In the genomic region with DNA sequence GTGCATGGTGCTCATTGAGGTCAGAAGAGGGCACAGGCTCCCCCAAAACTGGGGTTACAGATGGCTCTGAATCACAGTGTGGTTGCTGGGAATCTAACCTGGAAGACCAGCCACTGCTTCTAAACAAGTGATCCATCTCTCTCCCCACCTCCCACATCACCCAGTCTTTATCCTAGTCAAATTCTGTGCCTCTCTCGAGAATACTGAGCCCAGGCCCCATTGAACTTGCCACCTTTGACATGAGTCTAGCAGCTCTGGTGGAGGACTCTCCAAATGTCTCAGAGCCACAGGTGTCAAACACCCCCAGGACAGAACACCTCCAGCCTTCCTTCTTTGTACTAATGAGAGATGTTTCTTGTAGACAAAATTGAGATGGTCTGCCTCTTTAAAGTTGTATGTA, we compare ENCODE assay signal across 9 mouse cellular contexts. TPM values are rescaled to one million over a fixed set of nuclear protein-coding genes. Genes with fewer than 3 reads are reported as not detected.
DNase-seq lines count a peak whose midpoint lies in the region; ATAC-seq and TF ChIP-seq lines count a peak whose summit lies in the region.
"Had no signal": no experiment of that assay in that cellular context is flagged by ENCODE, and none has a peak within 500 bp of the region (broad histone marks: within the 10 kb centered on the region; RNA-seq: fewer than 3 reads in every experiment).

No protein-coding gene starts in this region.

- no peak for TF ChIP-seq CTCF in ES-Bruce4 (IDR thresholded peaks at IDR 0.05; ENCODE audit: low read depth, low read length)
- no peak for TF ChIP-seq CTCF in liver, postnatal 0 days (IDR thresholded peaks at IDR 0.05; ENCODE audit: low read depth)

- WGBS in heart, embryonic 12.5 days: 38% methylated on average over 1 of the region's 1 CpGs
- WGBS in forebrain, embryonic 16.5 days: 29% methylated on average over 1 of the region's 1 CpGs
- WGBS in liver, postnatal 0 days (ENCODE audit: insufficient replicate concordance): 15% methylated on average over 1 of the region's 1 CpGs

- H3K4me3 ChIP-seq in heart, embryonic 12.5 days: peak overlapping the region; percentile 71
- peak overlapping the region; percentile 21; the same call in 1 of the 2 replicates for H3K4me3 ChIP-seq in ES-Bruce4 (ENCODE audit: low read depth, low read length)
- no peak overlapping the region; the same call in 1 of the 2 replicates for H3K4me3 ChIP-seq in forebrain, embryonic 16.5 days (replicated peaks; ENCODE audit: low read length)
- H3K4me3 ChIP-seq in liver, postnatal 0 days (ENCODE audit: low read depth, low read length): peak overlapping the region; percentile 70

- no peaks in the 10 kb centered on the region for H3K36me3 ChIP-seq in heart, embryonic 12.5 days
- H3K36me3 ChIP-seq in ES-Bruce4 (ENCODE audit: control insufficient read depth, insufficient read depth, low read length, poor library complexity, severe bottlenecking): no peaks in the 10 kb centered on the region
- no peaks in the 10 kb centered on the region for H3K36me3 ChIP-seq in forebrain, embryonic 16.5 days (ENCODE audit: control insufficient read depth, insufficient read depth)
- H3K36me3 ChIP-seq in liver, postnatal 0 days (replicated peaks; ENCODE audit: insufficient read depth, low read length): peaks cover 4% of the 10 kb centered on the region; the same call in 1 of the 2 replicates

- peak overlapping the region; percentile 94 for H3K4me2 ChIP-seq in heart, embryonic 12.5 days
- H3K4me2 ChIP-seq in forebrain, embryonic 16.5 days (ENCODE audit: low read length): peak overlapping the region; percentile 100
- H3K4me2 ChIP-seq in liver, postnatal 0 days (ENCODE audit: low read depth, low read length): peak overlapping the region; percentile 100

- H3K27ac ChIP-seq in heart, embryonic 12.5 days (ENCODE audit: poor library complexity, severe bottlenecking): no peak overlapping the region
- H3K27ac ChIP-seq in ES-Bruce4 (ENCODE audit: insufficient read depth, low read length): no peak overlapping the region
- no peak overlapping the region for H3K27ac ChIP-seq in forebrain, embryonic 16.5 days (ENCODE audit: low read length)
- no peak overlapping the region for H3K27ac ChIP-seq in liver, postnatal 0 days (ENCODE audit: low read depth)

- no peak for DNase-seq in heart, postnatal 4 days
- DNase-seq in liver, postnatal 0 days: no peak
- no peak for DNase-seq in cerebellum, postnatal 25 days
- no peak for DNase-seq in frontal cortex, postnatal 10 days (ENCODE audit: low spot score in 2 of 2)
- DNase-seq: layer of hippocampus, adult 9-11 months had no signal

- TF ChIP-seq EP300 in ES-Bruce4 (IDR thresholded peaks at IDR 0.05; ENCODE audit: insufficient read depth, low read depth, low read length): no peak
- TF ChIP-seq EP300 in liver, postnatal 0 days (IDR thresholded peaks at IDR 0.05; ENCODE audit: low read depth): no peak

- no peaks in the 10 kb centered on the region for H3K9me3 ChIP-seq in heart, embryonic 12.5 days (replicated peaks)
- no peaks in the 10 kb centered on the region for H3K9me3 ChIP-seq in ES-Bruce4 (replicated peaks; ENCODE audit: control insufficient read depth, insufficient read depth, low read length, poor library complexity, severe bottlenecking)
- no peaks in the 10 kb centered on the region for H3K9me3 ChIP-seq in forebrain, embryonic 16.5 days (ENCODE audit: control insufficient read depth, low read length)
- no peaks in the 10 kb centered on the region for H3K9me3 ChIP-seq in liver, postnatal 0 days (ENCODE audit: low read length)

- no peak for TF ChIP-seq POLR2A in ES-Bruce4 (IDR thresholded peaks at IDR 0.05; ENCODE audit: insufficient read depth, low read length)

- H3K9ac ChIP-seq in heart, embryonic 12.5 days: 0 out of 2 replicates have a peak overlapping the region, but pooled peaks have one; percentile 11
- H3K9ac ChIP-seq in ES-Bruce4 (ENCODE audit: low read depth, poor library complexity, severe bottlenecking): no peak overlapping the region
- H3K9ac ChIP-seq in forebrain, embryonic 16.5 days (replicated peaks; ENCODE audit: low read depth, low read length): no peak overlapping the region
- H3K9ac ChIP-seq in liver, postnatal 0 days (replicated peaks): peak overlapping the region; percentile 76

- H3K27me3 ChIP-seq in heart, embryonic 12.5 days (replicated peaks): no peaks in the 10 kb centered on the region
- H3K27me3 ChIP-seq in ES-Bruce4 (ENCODE audit: control insufficient read depth, insufficient read depth, low read length, poor library complexity, severe bottlenecking): no peaks in the 10 kb centered on the region; the same call in 1 of the 2 replicates
- no peaks in the 10 kb centered on the region for H3K27me3 ChIP-seq in forebrain, embryonic 16.5 days (replicated peaks; ENCODE audit: control insufficient read depth, insufficient read depth, low read length)
- no peaks in the 10 kb centered on the region for H3K27me3 ChIP-seq in liver, postnatal 0 days (ENCODE audit: insufficient read depth, low read length)

- no peak for ATAC-seq in heart, embryonic 12.5 days (ENCODE audit: insufficient number of reproducible peaks, low FRiP score)
- no peak for ATAC-seq in forebrain, embryonic 16.5 days
- ATAC-seq in liver, postnatal 0 days: no peak
- ATAC-seq in CD4-positive, CD25-positive, alpha-beta regulatory T cell, adult 4 months: no peak

- H3K4me1 ChIP-seq in heart, embryonic 12.5 days (replicated peaks): peaks cover 40% of the 10 kb centered on the region
- H3K4me1 ChIP-seq in ES-Bruce4 (ENCODE audit: control insufficient read depth, insufficient read depth, low read length): peaks cover 3% of the 10 kb centered on the region
- peaks cover 32% of the 10 kb centered on the region for H3K4me1 ChIP-seq in forebrain, embryonic 16.5 days (replicated peaks; ENCODE audit: control insufficient read depth, insufficient read depth, low read length)
- peaks cover 23% of the 10 kb centered on the region for H3K4me1 ChIP-seq in liver, postnatal 0 days (ENCODE audit: insufficient read depth)

RNA-seq across cellular contexts. Expression of a gene that starts 1.2 kb away (rescaled TPM):
- polyA plus RNA-seq in heart, embryonic 12.5 days (2016; fragmentation: Nextera tagmentation; extraction: Ambion mirVana): 15.9 and 16.5 TPM in 2 replicates
- total RNA-seq in heart, postnatal 4 days (2021): 1 to 10 TPM; 8.2 to 9.1 TPM
- 16.1 and 16.8 TPM in 2 replicates for polyA plus RNA-seq in ES-Bruce4 (2011; ENCODE audit: insufficient read depth, insufficient read length, low read depth, missing spikeins)
- 12.8 and 13.3 TPM in 2 replicates for polyA plus RNA-seq in forebrain, embryonic 16.5 days (2015; fragmentation: Nextera tagmentation; extraction: Ambion mirVana)
- polyA plus RNA-seq in liver, postnatal 0 days (2015; fragmentation: Nextera tagmentation; extraction: Ambion mirVana): 6.5 and 8.2 TPM in 2 replicates
- polyA plus RNA-seq in CD4-positive, CD25-positive, alpha-beta regulatory T cell, adult 4 months (2017; shearing (Covaris generic)): 1 to 10 TPM; 7.4 to 8.3 TPM

Comparison
In these comparisons a context has a peak if more than half of its experiments do, and no peak if none do; other contexts are left out.
1. H3K9ac ChIP-seq: peak in heart, embryonic 12.5 days (single experiment) and liver, postnatal 0 days (single experiment); none in ES-Bruce4 (single experiment) and forebrain, embryonic 16.5 days (single experiment).
2. Peak in every context shown above with its lines, with median percentiles within 50 percentile points of each other: H3K4me2 ChIP-seq.